Mouse (Mus musculus) lung, postnatal 4 days (tissue): ENCODE data around the gene Creb3l1.

ENCODE experiments used
- DNase-seq, 2 experiments: peaks; one replicate each; pipeline ENCODE4 v3.0.0; 2021

The Creb3l1 gene

GRCm38 (mm10) chr2:91939303-91939935, 84.9 kb downstream of the Creb3l1 start:
- no peak for DNase-seq

GRCm38 (mm10) chr2:91936154-91936553, 88.1 kb downstream of the Creb3l1 start:
- no peak for DNase-seq

GRCm38 (mm10) chr2:91934826-91935525, 89.3 kb downstream of the Creb3l1 start:
- no peak for DNase-seq

- peak in 1 of 2 experiments; percentile 25 for DNase-seq
These were observed 90.3 kb downstream of the Creb3l1 start for GRCm38 (mm10) chr2:91934016-91934415.

- peak in 1 of 2 experiments; percentile 21 for DNase-seq
These were observed 90.8 kb downstream of the Creb3l1 start for GRCm38 (mm10) chr2:91933471-91933870.

GRCm38 (mm10) chr2:91932737-91933350, 91.5 kb downstream of the Creb3l1 start:
- DNase-seq = peak in 1 of 2 experiments; percentile 20
